Mouse (Mus musculus) R1 (cell line): ENCODE measurements at regions not wholly inside any gene's neighbourhood (a gene's known extent, or its start where the extent isn't known, plus 50 kb on each side); places are given as distances from the start of the nearest gene placed in this dataset.
"Not testable (repeated sequence)": the region's sequence is repeated elsewhere in the genome, so short reads cannot be mapped to it uniquely, and the experiment has no call there.

ENCODE experiments used
- DNase-seq: peaks from one replicate; pipeline ENCODE4 v3.0.0-alpha.2; 2018; ENCODE audit warnings: low read depth, low spot score

GRCm38 (mm10) chr15:75326586-75326985 lies 58.4 kb downstream of the Ly6f start:
- DNase-seq, result no peak

GRCm38 (mm10) chr15:75356050-75356735 lies 88.0 kb downstream of the Ly6f start:
- DNase-seq, result no peak

GRCm38 (mm10) chr15:75371618-75372017 lies 103.4 kb downstream of the Ly6f start:
- peak; percentile 88 for DNase-seq

- DNase-seq, result no peak
These were observed 108.3 kb downstream of the Ly6f start for GRCm38 (mm10) chr15:75376391-75377100.

GRCm38 (mm10) chr15:75378136-75378535 lies 109.9 kb downstream of the Ly6f start:
- no peak for DNase-seq

- DNase-seq, result peak; percentile 30
These were observed 111.6 kb downstream of the Ly6f start for GRCm38 (mm10) chr15:75379867-75380266.

- no peak for DNase-seq
These were observed 114.2 kb downstream of the Ly6f start for GRCm38 (mm10) chr15:75382191-75382950.

GRCm38 (mm10) chr15:75392924-75393464 lies 124.8 kb downstream of the Ly6f start:
- DNase-seq, result not testable (repeated sequence)

GRCm38 (mm10) chr15:75397276-75397675 lies 129.1 kb downstream of the Ly6f start:
- DNase-seq, result no peak
